Mouse (Mus musculus): ENCODE data around the gene Gse1. TPM values are rescaled to one million over a fixed set of nuclear protein-coding genes. Genes with fewer than 3 reads are reported as not detected.

The Gse1 gene
- polyA plus RNA-seq, 1 experiment from 2014 or later = 20.7 TPM

- no peaks in the 10 kb centered on the region for H3K27me3 ChIP-seq (ENCODE audit: control insufficient read depth, insufficient read depth, low read length)
- DNase-seq (ENCODE audit: low spot score, missing footprints) = no peak
- H3K36me3 ChIP-seq (ENCODE audit: control insufficient read depth, insufficient read depth, low read length) = no peaks in the 10 kb centered on the region
- 64% methylated on average over 6 of the region's 6 CpGs for WGBS
- H3K9ac ChIP-seq (ENCODE audit: low read length) = no peak overlapping the region
- no peak for ATAC-seq (ENCODE audit: low FRiP score)
- H3K27ac ChIP-seq (ENCODE audit: low read depth, low read length) = peak overlapping the region; percentile 20; the same call in 1 of the 2 replicates
- H3K4me3 ChIP-seq (ENCODE audit: low read depth, low read length) = no peak overlapping the region
- no peak overlapping the region for H3K4me2 ChIP-seq
- H3K9me3 ChIP-seq (ENCODE audit: control insufficient read depth, low read length) = no peaks in the 10 kb centered on the region
- H3K4me1 ChIP-seq (ENCODE audit: control insufficient read depth, insufficient read depth, low read length) = peaks cover 67% of the 10 kb centered on the region
These were observed 297.6 kb downstream of the Gse1 start for GRCm38 (mm10) chr8:120525832-120526231.

GRCm38 (mm10) chr8:120526577-120526976, 298.3 kb downstream of the Gse1 start:
- no peak overlapping the region for H3K27ac ChIP-seq (ENCODE audit: low read depth, low read length)
- DNase-seq (ENCODE audit: low spot score, missing footprints) (no peak), ATAC-seq (ENCODE audit: low FRiP score) (no peak)
- H3K4me1 ChIP-seq (ENCODE audit: control insufficient read depth, insufficient read depth, low read length) = peaks cover 66% of the 10 kb centered on the region
- H3K4me2 ChIP-seq = no peak overlapping the region
- H3K36me3 ChIP-seq (ENCODE audit: control insufficient read depth, insufficient read depth, low read length) = no peaks in the 10 kb centered on the region
- H3K9me3 ChIP-seq (ENCODE audit: control insufficient read depth, low read length) = no peaks in the 10 kb centered on the region
- 40% methylated on average over 4 of the region's 4 CpGs for WGBS
- H3K4me3 ChIP-seq (ENCODE audit: low read depth, low read length) = no peak overlapping the region
- peak overlapping the region; percentile 18; the same call in 1 of the 2 replicates for H3K9ac ChIP-seq (ENCODE audit: low read length)
- no peaks in the 10 kb centered on the region for H3K27me3 ChIP-seq (ENCODE audit: control insufficient read depth, insufficient read depth, low read length)

GRCm38 (mm10) chr8:120528332-120528731, 300.1 kb downstream of the Gse1 start:
- H3K27me3 ChIP-seq (ENCODE audit: control insufficient read depth, insufficient read depth, low read length) = no peaks in the 10 kb centered on the region; the same call in 1 of the 2 replicates
- no peak overlapping the region for H3K9ac ChIP-seq (ENCODE audit: low read length)
- H3K4me3 ChIP-seq (ENCODE audit: low read depth, low read length) = no peak overlapping the region
- WGBS = 24% methylated on average over 3 of the region's 3 CpGs
- peaks cover 73% of the 10 kb centered on the region for H3K4me1 ChIP-seq (ENCODE audit: control insufficient read depth, insufficient read depth, low read length)
- DNase-seq (ENCODE audit: low spot score, missing footprints) (no peak), ATAC-seq (ENCODE audit: low FRiP score) (no peak)
- H3K27ac ChIP-seq (ENCODE audit: low read depth, low read length) = no peak overlapping the region
- no peaks in the 10 kb centered on the region for H3K9me3 ChIP-seq (ENCODE audit: control insufficient read depth, low read length)
- H3K4me2 ChIP-seq = no peak overlapping the region
- H3K36me3 ChIP-seq (ENCODE audit: control insufficient read depth, insufficient read depth, low read length) = no peaks in the 10 kb centered on the region

- no peaks in the 10 kb centered on the region for H3K36me3 ChIP-seq (ENCODE audit: control insufficient read depth, insufficient read depth, low read length)
- H3K27ac ChIP-seq (ENCODE audit: low read depth, low read length) = no peak overlapping the region
- ATAC-seq (ENCODE audit: low FRiP score) = no peak
- H3K4me2 ChIP-seq = no peak overlapping the region
- no peak for DNase-seq (ENCODE audit: low spot score, missing footprints)
- WGBS = 61% methylated on average over 7 of the region's 7 CpGs
- H3K27me3 ChIP-seq (ENCODE audit: control insufficient read depth, insufficient read depth, low read length) = peaks cover 8% of the 10 kb centered on the region; the same call in 1 of the 2 replicates
- H3K4me1 ChIP-seq (ENCODE audit: control insufficient read depth, insufficient read depth, low read length) = peaks cover 78% of the 10 kb centered on the region
- H3K9me3 ChIP-seq (ENCODE audit: control insufficient read depth, low read length) = no peaks in the 10 kb centered on the region
- H3K9ac ChIP-seq (ENCODE audit: low read length) = no peak overlapping the region
- H3K4me3 ChIP-seq (ENCODE audit: low read depth, low read length) = no peak overlapping the region
These were observed 301.0 kb downstream of the Gse1 start for GRCm38 (mm10) chr8:120529226-120529625.

- ATAC-seq (ENCODE audit: low FRiP score) (no peak), DNase-seq (ENCODE audit: low spot score, missing footprints) (no peak)
- WGBS = 48% methylated on average over 16 of the region's 16 CpGs
- Histone ChIP-seq H3K4me3 (ENCODE audit: low read depth, low read length) (no peak overlapping the region), H3K4me1 (ENCODE audit: control insufficient read depth, insufficient read depth, low read length) (peaks cover 84% of the 10 kb centered on the region), H3K36me3 (ENCODE audit: control insufficient read depth, insufficient read depth, low read length) (no peaks in the 10 kb centered on the region), H3K27me3 (ENCODE audit: control insufficient read depth, insufficient read depth, low read length) (peaks cover 11% of the 10 kb centered on the region; the same call in 1 of the 2 replicates), H3K9me3 (ENCODE audit: control insufficient read depth, low read length) (no peaks in the 10 kb centered on the region), H3K9ac (ENCODE audit: low read length) (peak overlapping the region; percentile 38), H3K27ac (ENCODE audit: low read depth, low read length) (peak overlapping the region; percentile 88), H3K4me2 (no peak overlapping the region)
These were observed 302.8 kb downstream of the Gse1 start for GRCm38 (mm10) chr8:120530954-120531656.

GRCm38 (mm10) chr8:120531775-120532516, 303.7 kb downstream of the Gse1 start:
- Histone ChIP-seq H3K27ac (ENCODE audit: low read depth, low read length) (peak overlapping the region; percentile 88), H3K9ac (ENCODE audit: low read length) (peak overlapping the region; percentile 38), H3K36me3 (ENCODE audit: control insufficient read depth, insufficient read depth, low read length) (no peaks in the 10 kb centered on the region), H3K27me3 (ENCODE audit: control insufficient read depth, insufficient read depth, low read length) (peaks cover 12% of the 10 kb centered on the region; the same call in 1 of the 2 replicates), H3K4me2 (peak overlapping the region; percentile 39; the same call in 1 of the 2 replicates), H3K9me3 (ENCODE audit: control insufficient read depth, low read length) (no peaks in the 10 kb centered on the region), H3K4me1 (ENCODE audit: control insufficient read depth, insufficient read depth, low read length) (peaks cover 84% of the 10 kb centered on the region), H3K4me3 (ENCODE audit: low read depth, low read length) (no peak overlapping the region)
- DNase-seq (ENCODE audit: low spot score, missing footprints) = no peak
- ATAC-seq (ENCODE audit: low FRiP score) = peak; percentile 0; the same call in 1 of the 2 replicates
- 49% methylated on average over 10 of the region's 10 CpGs for WGBS

GRCm38 (mm10) chr8:120532517-120533215, 304.4 kb downstream of the Gse1 start:
- Histone ChIP-seq H3K9ac (ENCODE audit: low read length) (peak overlapping the region; percentile 46), H3K36me3 (ENCODE audit: control insufficient read depth, insufficient read depth, low read length) (no peaks in the 10 kb centered on the region), H3K4me1 (ENCODE audit: control insufficient read depth, insufficient read depth, low read length) (peaks cover 78% of the 10 kb centered on the region), H3K4me2 (peak overlapping the region; percentile 39), H3K9me3 (ENCODE audit: control insufficient read depth, low read length) (no peaks in the 10 kb centered on the region), H3K27me3 (ENCODE audit: control insufficient read depth, insufficient read depth, low read length) (peaks cover 15% of the 10 kb centered on the region; the same call in 1 of the 2 replicates), H3K27ac (ENCODE audit: low read depth, low read length) (peak overlapping the region; percentile 88), H3K4me3 (ENCODE audit: low read depth, low read length) (peak overlapping the region; percentile 13; the same call in 1 of the 2 replicates)
- under 1% methylated on average over 26 of the region's 29 CpGs for WGBS
- DNase-seq (ENCODE audit: low spot score, missing footprints) (peak; percentile 95), ATAC-seq (ENCODE audit: low FRiP score) (peak; percentile 60)

- no peak for ATAC-seq (ENCODE audit: low FRiP score)
- Histone ChIP-seq H3K27me3 (ENCODE audit: control insufficient read depth, insufficient read depth, low read length) (peaks cover 15% of the 10 kb centered on the region; the same call in 1 of the 2 replicates), H3K36me3 (ENCODE audit: control insufficient read depth, insufficient read depth, low read length) (no peaks in the 10 kb centered on the region), H3K4me1 (ENCODE audit: control insufficient read depth, insufficient read depth, low read length) (peaks cover 75% of the 10 kb centered on the region), H3K4me2 (peak overlapping the region; percentile 39; the same call in 1 of the 2 replicates), H3K4me3 (ENCODE audit: low read depth, low read length) (no peak overlapping the region), H3K9ac (ENCODE audit: low read length) (peak overlapping the region; percentile 46), H3K9me3 (ENCODE audit: control insufficient read depth, low read length) (no peaks in the 10 kb centered on the region), H3K27ac (ENCODE audit: low read depth, low read length) (peak overlapping the region; percentile 88)
- 19% methylated on average over 3 of the region's 3 CpGs for WGBS
- DNase-seq (ENCODE audit: low spot score, missing footprints) = peak; percentile 93
These were observed 305.1 kb downstream of the Gse1 start for GRCm38 (mm10) chr8:120533380-120533779.
